Mouse (Mus musculus): Measurements from ENCODE around the gene Pard3b. TPM values are rescaled to one million over a fixed set of nuclear protein-coding genes. Genes with fewer than 3 reads are reported as not detected.

Pard3b gene
- polyA plus RNA-seq, 1 experiment from 2014 or later, result 8.8 TPM

GRCm38 (mm10) chr1:61729654-61730053, 91.0 kb downstream of the Pard3b start:
- H3K4me2 ChIP-seq, result no peak overlapping the region
- ATAC-seq (ENCODE audit: low FRiP score) (no peak), DNase-seq (ENCODE audit: low spot score, missing footprints) (no peak)
- no peaks in the 10 kb centered on the region for H3K36me3 ChIP-seq (ENCODE audit: control insufficient read depth, insufficient read depth, low read length)
- H3K9ac ChIP-seq (ENCODE audit: low read length), result no peak overlapping the region
- WGBS, result 83% methylated on average over 4 of the region's 4 CpGs
- no peak overlapping the region for H3K4me3 ChIP-seq (ENCODE audit: low read depth, low read length)
- no peaks in the 10 kb centered on the region for H3K9me3 ChIP-seq (ENCODE audit: control insufficient read depth, low read length)
- H3K27ac ChIP-seq (ENCODE audit: low read depth, low read length), result no peak overlapping the region
- H3K27me3 ChIP-seq (ENCODE audit: control insufficient read depth, insufficient read depth, low read length), result no peaks in the 10 kb centered on the region
- no peaks in the 10 kb centered on the region for H3K4me1 ChIP-seq (ENCODE audit: control insufficient read depth, insufficient read depth, low read length)

GRCm38 (mm10) chr1:61736550-61736949, 97.9 kb downstream of the Pard3b start:
- Histone ChIP-seq H3K27ac (ENCODE audit: low read depth, low read length) (no peak overlapping the region), H3K9me3 (ENCODE audit: control insufficient read depth, low read length) (no peaks in the 10 kb centered on the region), H3K9ac (ENCODE audit: low read length) (no peak overlapping the region), H3K4me1 (ENCODE audit: control insufficient read depth, insufficient read depth, low read length) (no peaks in the 10 kb centered on the region), H3K36me3 (ENCODE audit: control insufficient read depth, insufficient read depth, low read length) (no peaks in the 10 kb centered on the region), H3K27me3 (ENCODE audit: control insufficient read depth, insufficient read depth, low read length) (no peaks in the 10 kb centered on the region), H3K4me2 (no peak overlapping the region), H3K4me3 (ENCODE audit: low read depth, low read length) (no peak overlapping the region)
- 93% methylated on average over 1 of the region's 1 CpGs for WGBS
- DNase-seq (ENCODE audit: low spot score, missing footprints) (no peak), ATAC-seq (ENCODE audit: low FRiP score) (no peak)

DNA sequence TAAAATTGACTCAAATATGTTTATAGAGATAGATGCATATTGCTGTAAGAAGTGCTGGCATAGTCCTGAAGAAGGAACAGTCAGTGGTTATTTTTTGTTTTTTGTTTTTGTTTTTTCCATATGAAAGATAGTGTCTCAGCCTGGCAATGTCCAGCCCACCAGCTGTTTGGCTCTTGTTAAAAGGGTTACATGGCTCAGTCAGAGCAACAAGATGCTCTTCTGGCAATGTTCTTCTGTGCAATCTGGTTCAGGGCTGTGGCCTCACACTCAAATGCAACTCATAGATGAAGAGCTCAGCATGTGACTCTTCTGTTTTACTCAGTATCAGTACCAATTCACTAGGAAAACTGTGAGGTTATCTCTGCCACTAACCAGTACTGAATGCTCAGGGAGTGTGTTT, 104.2 kb downstream of the Pard3b start:
- no peaks in the 10 kb centered on the region for H3K27me3 ChIP-seq (ENCODE audit: control insufficient read depth, insufficient read depth, low read length)
- no peaks in the 10 kb centered on the region for H3K4me1 ChIP-seq (ENCODE audit: control insufficient read depth, insufficient read depth, low read length)
- no peak overlapping the region for H3K4me2 ChIP-seq
- ATAC-seq (ENCODE audit: low FRiP score), result no peak
- DNase-seq (ENCODE audit: low spot score, missing footprints), result no peak
- H3K36me3 ChIP-seq (ENCODE audit: control insufficient read depth, insufficient read depth, low read length), result no peaks in the 10 kb centered on the region
- H3K9me3 ChIP-seq (ENCODE audit: control insufficient read depth, low read length), result no peaks in the 10 kb centered on the region
- H3K27ac ChIP-seq (ENCODE audit: low read depth, low read length), result no peak overlapping the region
- H3K9ac ChIP-seq (ENCODE audit: low read length), result no peak overlapping the region
- no peak overlapping the region for H3K4me3 ChIP-seq (ENCODE audit: low read depth, low read length)

DNA sequence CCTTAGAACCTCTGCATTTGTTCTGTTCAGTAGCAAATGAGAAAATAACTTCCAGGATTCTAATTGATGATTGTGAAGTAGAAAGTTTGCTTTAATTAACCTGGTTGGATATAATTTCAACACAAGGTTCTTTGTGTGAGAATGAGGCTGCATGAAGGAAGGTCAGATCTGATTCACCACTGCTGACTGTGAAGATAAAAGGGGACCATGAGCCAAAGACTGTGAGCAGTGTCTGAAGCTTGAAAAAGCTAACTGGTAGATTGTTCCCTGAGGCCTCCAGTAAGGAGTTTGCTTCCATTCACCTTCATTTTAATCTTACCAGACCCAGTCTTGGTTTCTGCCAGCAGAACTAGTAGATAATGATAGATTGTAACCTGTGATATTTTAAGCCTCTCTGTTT, 108.9 kb downstream of the Pard3b start:
- Histone ChIP-seq H3K4me1 (ENCODE audit: control insufficient read depth, insufficient read depth, low read length) (no peaks in the 10 kb centered on the region), H3K4me3 (ENCODE audit: low read depth, low read length) (no peak overlapping the region), H3K4me2 (no peak overlapping the region), H3K27me3 (ENCODE audit: control insufficient read depth, insufficient read depth, low read length) (no peaks in the 10 kb centered on the region), H3K27ac (ENCODE audit: low read depth, low read length) (no peak overlapping the region), H3K9me3 (ENCODE audit: control insufficient read depth, low read length) (no peaks in the 10 kb centered on the region), H3K9ac (ENCODE audit: low read length) (no peak overlapping the region), H3K36me3 (ENCODE audit: control insufficient read depth, insufficient read depth, low read length) (no peaks in the 10 kb centered on the region)
- ATAC-seq (ENCODE audit: low FRiP score) (no peak), DNase-seq (ENCODE audit: low spot score, missing footprints) (no peak)

- Histone ChIP-seq H3K4me1 (ENCODE audit: control insufficient read depth, insufficient read depth, low read length) (no peaks in the 10 kb centered on the region), H3K4me2 (no peak overlapping the region), H3K9me3 (ENCODE audit: control insufficient read depth, low read length) (no peaks in the 10 kb centered on the region), H3K27me3 (ENCODE audit: control insufficient read depth, insufficient read depth, low read length) (no peaks in the 10 kb centered on the region), H3K36me3 (ENCODE audit: control insufficient read depth, insufficient read depth, low read length) (no peaks in the 10 kb centered on the region), H3K27ac (ENCODE audit: low read depth, low read length) (no peak overlapping the region), H3K4me3 (ENCODE audit: low read depth, low read length) (no peak overlapping the region), H3K9ac (ENCODE audit: low read length) (no peak overlapping the region)
- DNase-seq (ENCODE audit: low spot score, missing footprints), result no peak
- WGBS, result 90% methylated on average over 1 of the region's 1 CpGs
- ATAC-seq (ENCODE audit: low FRiP score), result no peak
Observed at GRCm38 (mm10) chr1:61751008-61751407, 112.4 kb downstream of the Pard3b start.

GRCm38 (mm10) chr1:61756771-61757170, 118.1 kb downstream of the Pard3b start:
- ATAC-seq (ENCODE audit: low FRiP score), result no peak
- WGBS, result 89% methylated on average over 1 of the region's 1 CpGs

GRCm38 (mm10) chr1:61771213-61771612, 132.6 kb downstream of the Pard3b start:
- no peaks in the 10 kb centered on the region for H3K9me3 ChIP-seq (ENCODE audit: control insufficient read depth, low read length)
- H3K27ac ChIP-seq (ENCODE audit: low read depth, low read length), result no peak overlapping the region
- no peak overlapping the region for H3K9ac ChIP-seq (ENCODE audit: low read length)
- DNase-seq (ENCODE audit: low spot score, missing footprints), result peak; percentile 87
- no peak overlapping the region for H3K4me3 ChIP-seq (ENCODE audit: low read depth, low read length)
- H3K4me2 ChIP-seq, result no peak overlapping the region
- H3K4me1 ChIP-seq (ENCODE audit: control insufficient read depth, insufficient read depth, low read length), result no peaks in the 10 kb centered on the region
- no peak for ATAC-seq (ENCODE audit: low FRiP score)
- no peaks in the 10 kb centered on the region for H3K36me3 ChIP-seq (ENCODE audit: control insufficient read depth, insufficient read depth, low read length)
- H3K27me3 ChIP-seq (ENCODE audit: control insufficient read depth, insufficient read depth, low read length), result no peaks in the 10 kb centered on the region

More at GRCm38 (mm10) chr1:61756771-61757170, 118.1 kb downstream of the Pard3b start:
- Histone ChIP-seq H3K9ac (ENCODE audit: low read length) (no peak overlapping the region), H3K27ac (ENCODE audit: low read depth, low read length) (no peak overlapping the region), H3K27me3 (ENCODE audit: control insufficient read depth, insufficient read depth, low read length) (no peaks in the 10 kb centered on the region), H3K4me1 (ENCODE audit: control insufficient read depth, insufficient read depth, low read length) (no peaks in the 10 kb centered on the region), H3K36me3 (ENCODE audit: control insufficient read depth, insufficient read depth, low read length) (no peaks in the 10 kb centered on the region), H3K4me3 (ENCODE audit: low read depth, low read length) (no peak overlapping the region), H3K4me2 (no peak overlapping the region), H3K9me3 (ENCODE audit: control insufficient read depth, low read length) (no peaks in the 10 kb centered on the region)
- DNase-seq (ENCODE audit: low spot score, missing footprints), result no peak

DNA sequence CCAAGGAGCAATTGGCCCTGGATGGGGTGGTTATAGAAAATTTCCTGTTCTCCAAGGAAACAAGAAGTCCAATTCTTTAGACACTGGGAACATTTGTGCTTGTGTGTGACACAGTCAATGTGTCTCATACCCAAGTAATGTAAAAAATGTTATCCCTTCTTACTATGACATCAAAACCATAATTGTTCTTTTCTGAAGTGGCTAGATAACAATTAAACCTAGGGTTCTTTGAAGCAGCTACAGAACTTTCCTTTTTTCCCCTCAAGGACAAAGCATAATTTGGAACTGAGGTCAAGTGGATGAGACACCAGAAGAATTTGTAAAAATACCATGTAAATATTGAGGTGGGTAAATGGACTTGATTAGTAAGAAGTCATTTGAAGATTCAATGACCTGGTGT, 140.1 kb downstream of the Pard3b start:
- DNase-seq (ENCODE audit: low spot score, missing footprints) (no peak), ATAC-seq (ENCODE audit: low FRiP score) (no peak)
- H3K4me3 ChIP-seq (ENCODE audit: low read depth, low read length), result no peak overlapping the region
- H3K9ac ChIP-seq (ENCODE audit: low read length), result no peak overlapping the region
- no peaks in the 10 kb centered on the region for H3K27me3 ChIP-seq (ENCODE audit: control insufficient read depth, insufficient read depth, low read length)
- no peak overlapping the region for H3K27ac ChIP-seq (ENCODE audit: low read depth, low read length)
- H3K4me1 ChIP-seq (ENCODE audit: control insufficient read depth, insufficient read depth, low read length), result no peaks in the 10 kb centered on the region
- no peaks in the 10 kb centered on the region for H3K9me3 ChIP-seq (ENCODE audit: control insufficient read depth, low read length)
- H3K36me3 ChIP-seq (ENCODE audit: control insufficient read depth, insufficient read depth, low read length), result no peaks in the 10 kb centered on the region
- H3K4me2 ChIP-seq, result no peak overlapping the region

- WGBS, result 87% methylated on average over 5 of the region's 5 CpGs
- no peak overlapping the region for H3K27ac ChIP-seq (ENCODE audit: low read depth, low read length)
- no peak overlapping the region for H3K4me2 ChIP-seq
- H3K27me3 ChIP-seq (ENCODE audit: control insufficient read depth, insufficient read depth, low read length), result no peaks in the 10 kb centered on the region
- ATAC-seq (ENCODE audit: low FRiP score) (no peak), DNase-seq (ENCODE audit: low spot score, missing footprints) (no peak)
- no peak overlapping the region for H3K9ac ChIP-seq (ENCODE audit: low read length)
- no peaks in the 10 kb centered on the region for H3K4me1 ChIP-seq (ENCODE audit: control insufficient read depth, insufficient read depth, low read length)
- H3K4me3 ChIP-seq (ENCODE audit: low read depth, low read length), result no peak overlapping the region
- H3K36me3 ChIP-seq (ENCODE audit: control insufficient read depth, insufficient read depth, low read length), result no peaks in the 10 kb centered on the region
- H3K9me3 ChIP-seq (ENCODE audit: control insufficient read depth, low read length), result no peaks in the 10 kb centered on the region
Observed at GRCm38 (mm10) chr1:61779906-61780305, 141.3 kb downstream of the Pard3b start.

GRCm38 (mm10) chr1:61796296-61796695, 157.7 kb downstream of the Pard3b start:
- ATAC-seq (ENCODE audit: low FRiP score) (no peak), DNase-seq (ENCODE audit: low spot score, missing footprints) (no peak)
- H3K4me3 ChIP-seq (ENCODE audit: low read depth, low read length), result no peak overlapping the region
- no peak overlapping the region for H3K4me2 ChIP-seq
- no peak overlapping the region for H3K9ac ChIP-seq (ENCODE audit: low read length)
- no peak overlapping the region for H3K27ac ChIP-seq (ENCODE audit: low read depth, low read length)
- no peaks in the 10 kb centered on the region for H3K4me1 ChIP-seq (ENCODE audit: control insufficient read depth, insufficient read depth, low read length)
- H3K27me3 ChIP-seq (ENCODE audit: control insufficient read depth, insufficient read depth, low read length), result no peaks in the 10 kb centered on the region
- 95% methylated on average over 5 of the region's 5 CpGs for WGBS
- no peaks in the 10 kb centered on the region for H3K36me3 ChIP-seq (ENCODE audit: control insufficient read depth, insufficient read depth, low read length)
- 0 out of 2 replicates have a peak, but pooled peaks cover 2% of the 10 kb centered on the region for H3K9me3 ChIP-seq (ENCODE audit: control insufficient read depth, low read length)

Data from midbrain, embryonic 11.5 days (tissue).